Mouse (Mus musculus): Measurements from ENCODE around the gene Pnmal1.
"Not testable (repeated sequence)": the region's sequence is repeated elsewhere in the genome, so short reads cannot be mapped to it uniquely, and the experiment has no call there.

Pnmal1 gene

GRCm38 (mm10) chr7:16950861-16951635 is 8.4 kb upstream of the Pnmal1 start:
- peak; percentile 58 for DNase-seq (ENCODE audit: low spot score)

DNA sequence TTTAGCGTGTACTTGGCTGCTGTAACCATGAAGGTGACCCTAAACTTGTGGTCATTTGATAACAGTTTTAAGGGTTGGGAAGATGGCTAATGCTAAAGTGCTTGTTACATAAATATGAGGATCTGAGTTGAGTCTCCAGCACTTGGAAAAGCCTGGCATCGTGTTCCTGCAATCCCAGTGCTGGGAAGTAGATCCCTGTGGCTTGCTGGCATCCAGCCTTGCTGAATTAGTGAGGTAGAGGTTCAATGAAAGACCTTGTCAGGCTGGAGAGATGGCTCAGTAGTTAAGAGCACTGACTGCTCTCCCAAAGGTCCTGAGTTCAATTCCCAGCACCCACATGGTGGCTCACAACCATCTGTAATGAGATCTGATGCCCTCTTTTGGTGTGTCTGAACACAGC is 5.7 kb upstream of the Pnmal1 start:
- not testable (repeated sequence) for DNase-seq (ENCODE audit: low spot score)

DNA sequence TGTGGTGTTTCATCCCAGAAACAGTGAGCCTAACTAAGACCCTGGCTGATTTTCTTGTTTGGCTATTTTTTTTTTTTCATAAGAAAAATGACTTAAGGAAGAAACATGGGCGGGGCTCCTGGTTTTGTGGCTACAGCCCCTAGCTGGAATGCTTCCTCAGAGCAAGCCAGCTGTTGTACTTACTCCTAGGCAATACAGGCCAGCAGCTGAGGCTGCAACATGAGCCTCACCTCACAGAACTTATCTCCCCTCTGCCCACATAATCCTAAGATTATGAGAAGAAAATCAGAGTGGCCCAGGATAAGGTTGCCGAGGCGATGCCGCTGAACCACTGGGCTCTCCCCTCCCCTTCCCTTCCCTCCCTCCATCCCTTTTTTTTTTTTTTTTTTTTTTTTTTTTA is 3.8 kb upstream of the Pnmal1 start:
- DNase-seq (ENCODE audit: low spot score): no peak

- no peak for DNase-seq (ENCODE audit: low spot score)
Observed at GRCm38 (mm10) chr7:16956410-16957265, 2.8 kb upstream of the Pnmal1 start.

DNA sequence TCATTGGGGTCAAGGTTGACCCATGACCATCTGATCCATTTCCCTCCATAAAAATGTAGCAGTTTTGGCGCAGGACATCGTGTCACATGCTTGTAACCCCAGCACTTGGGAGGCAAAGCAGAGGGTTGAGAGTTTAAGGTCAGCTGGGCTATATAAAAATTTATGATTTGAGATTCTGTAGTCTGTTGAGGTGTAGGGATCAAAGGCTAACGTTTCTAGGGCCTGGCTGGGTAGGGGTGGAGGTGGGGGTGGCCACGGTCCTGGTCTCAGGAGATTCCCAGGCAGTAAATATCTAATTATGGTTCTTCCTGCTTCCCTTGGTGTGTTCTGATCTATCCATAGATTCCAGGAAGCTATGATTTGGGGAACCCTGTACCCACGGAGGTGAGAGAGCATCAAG is 2.2 kb downstream of the Pnmal1 start:
- DNase-seq (ENCODE audit: low spot score): no peak

GRCm38 (mm10) chr7:16968414-16968813 is 8.9 kb downstream of the Pnmal1 start:
- no peak for DNase-seq (ENCODE audit: low spot score)

DNA sequence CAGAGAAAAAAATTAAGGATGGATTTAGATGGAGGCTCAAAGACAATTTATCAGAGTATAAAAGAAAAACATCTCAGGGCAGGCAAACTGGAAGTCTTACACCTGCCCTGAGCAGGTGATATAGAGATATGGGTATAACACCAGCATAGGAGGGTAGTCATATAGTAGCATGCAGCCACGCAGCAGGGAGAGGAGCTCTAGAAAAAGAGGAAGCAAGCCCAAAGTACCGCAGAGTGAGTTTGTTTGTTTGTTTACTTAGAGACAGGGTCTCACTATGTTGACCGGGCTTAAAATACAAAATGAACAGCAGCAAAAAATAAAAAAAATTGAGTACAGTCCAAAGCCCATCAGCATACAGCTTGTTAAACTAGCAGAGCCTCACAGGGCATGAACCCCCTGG is 11.7 kb downstream of the Pnmal1 start:
- no peak for DNase-seq (ENCODE audit: low spot score)

- no peak for DNase-seq (ENCODE audit: low spot score)
Observed at GRCm38 (mm10) chr7:16974018-16974417, 14.5 kb downstream of the Pnmal1 start.

- DNase-seq (ENCODE audit: low spot score): no peak
Observed at GRCm38 (mm10) chr7:16976298-16976697, 16.8 kb downstream of the Pnmal1 start.

- no peak for DNase-seq (ENCODE audit: low spot score)
Observed at GRCm38 (mm10) chr7:16978173-16978572, 18.7 kb downstream of the Pnmal1 start.

- DNase-seq (ENCODE audit: low spot score): no peak
Observed at GRCm38 (mm10) chr7:16978593-16978992, 19.1 kb downstream of the Pnmal1 start.

GRCm38 (mm10) chr7:16980348-16980747 is 20.9 kb downstream of the Pnmal1 start:
- DNase-seq (ENCODE audit: low spot score): no peak

DNA sequence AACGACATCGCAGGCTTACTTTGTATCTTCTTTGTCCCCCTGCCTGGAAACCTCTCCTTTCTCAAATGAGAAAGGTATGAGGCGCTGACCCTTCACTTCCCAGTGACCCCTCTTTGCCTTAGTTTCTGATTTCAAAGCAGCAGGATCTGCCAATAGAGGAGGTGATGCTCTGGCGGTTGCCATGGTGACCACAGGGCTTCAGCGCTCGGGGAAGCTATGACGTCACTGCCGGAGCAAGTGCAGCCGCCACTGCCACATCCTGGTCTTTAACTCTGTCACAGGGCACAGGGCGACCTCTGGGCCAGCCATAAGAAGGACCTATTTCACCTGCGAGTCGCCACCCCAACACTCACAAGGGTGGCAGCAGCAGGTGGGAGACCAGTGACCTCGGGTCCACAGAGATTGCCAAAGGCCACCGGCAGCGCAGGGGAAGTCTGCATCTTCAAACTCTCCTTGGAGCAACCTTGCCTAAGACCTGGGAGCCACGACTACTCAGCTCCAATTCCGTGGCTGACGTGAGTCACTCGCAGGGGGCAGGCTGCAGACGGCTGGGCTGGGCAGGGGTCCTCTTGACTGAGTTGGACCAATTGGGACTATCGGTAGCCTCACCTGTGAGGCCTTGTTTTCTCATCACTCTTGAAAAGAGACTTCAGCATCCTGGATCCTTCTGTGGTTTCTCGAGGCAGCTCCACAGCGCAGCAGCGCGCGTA is 23.5 kb downstream of the Pnmal1 start, which contains the start of gene Gm42372:
Gene Gm42372 (plus strand): TSS at position 228 of the 710 bp plus-strand sequence.
- DNase-seq (ENCODE audit: low spot score): peak; percentile 31

DNA sequence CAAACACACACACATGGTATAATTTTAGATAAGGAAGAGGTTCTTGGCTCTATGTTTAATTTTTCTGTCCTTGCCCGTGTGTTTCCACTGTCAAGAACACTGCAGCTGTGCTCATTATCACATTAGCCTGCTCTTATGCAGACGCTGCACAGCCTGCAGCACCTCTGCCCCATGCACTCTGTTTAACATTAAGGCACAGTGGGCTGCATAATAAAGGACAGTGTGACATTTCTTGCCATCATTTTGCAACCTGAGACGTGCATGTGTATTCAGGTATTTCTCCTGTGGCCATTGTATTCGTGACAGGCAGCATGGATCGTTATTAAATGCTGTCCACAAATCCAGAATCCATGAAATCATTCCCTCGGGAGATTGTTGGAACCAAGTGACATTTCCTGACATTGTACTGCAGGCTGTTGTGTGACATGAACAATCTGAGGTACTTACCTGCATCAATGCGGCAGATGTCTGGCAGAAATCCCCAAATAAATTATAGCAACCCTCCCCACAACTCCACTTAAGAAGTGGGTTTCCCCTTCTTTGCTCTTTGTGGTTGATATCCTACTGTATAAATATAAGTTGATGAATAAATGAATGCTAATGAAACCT is 28.2 kb downstream of the Pnmal1 start:
- DNase-seq (ENCODE audit: low spot score): no peak

DNA sequence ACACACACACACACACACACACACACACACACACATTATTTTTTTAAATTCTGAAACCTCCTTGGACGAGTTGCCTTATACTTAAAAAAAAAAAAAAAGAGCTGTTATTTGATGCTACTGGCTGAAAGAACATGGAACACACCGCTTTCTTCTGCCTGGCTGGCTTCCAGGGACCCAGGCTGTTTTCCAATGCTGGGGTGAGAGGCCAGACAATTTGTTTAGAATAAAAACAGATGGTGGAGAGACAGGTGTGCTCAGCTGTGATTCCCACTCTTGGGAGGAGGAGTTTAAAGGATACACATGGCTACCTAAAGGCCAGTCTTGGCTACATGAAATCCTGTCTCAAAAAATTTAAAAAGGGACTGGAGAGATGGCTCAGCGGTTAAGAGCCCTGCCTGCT is 28.9 kb downstream of the Pnmal1 start:
- no peak for DNase-seq (ENCODE audit: low spot score)

DNA sequence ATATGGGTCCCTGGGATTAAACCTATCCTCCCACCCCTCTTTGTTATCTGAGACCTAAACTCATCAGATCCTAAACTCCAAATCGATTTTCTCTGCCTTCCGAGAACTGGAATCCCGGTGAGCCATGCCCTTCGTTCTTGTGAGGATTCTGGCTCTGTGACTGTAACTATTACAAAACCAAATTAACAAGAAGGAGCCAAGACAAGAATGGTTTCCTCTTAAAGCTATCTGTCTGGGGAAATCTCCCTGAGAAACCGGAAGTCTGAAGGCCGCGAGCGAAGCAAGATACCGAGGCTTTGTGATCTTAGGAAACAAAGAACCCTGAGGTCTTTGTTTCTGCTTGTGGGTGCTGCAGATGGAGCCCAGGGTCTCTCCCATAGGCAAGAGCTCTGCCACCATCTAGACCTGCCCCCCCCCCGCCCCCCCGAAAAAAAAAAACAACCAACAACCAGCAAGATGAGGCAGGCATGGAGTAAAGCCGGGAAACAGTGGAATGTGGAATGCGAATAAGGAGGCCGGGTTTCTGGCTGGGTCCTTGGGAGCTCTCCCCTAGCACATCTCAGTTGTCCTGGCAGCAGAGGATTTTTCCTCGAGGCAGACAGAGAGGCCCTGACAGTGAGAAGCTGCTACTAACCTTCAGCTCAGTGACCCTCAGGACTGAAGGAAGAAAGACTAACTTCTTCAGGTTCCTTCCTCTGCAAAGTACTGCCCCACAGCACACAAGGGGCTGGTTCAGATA is 30.7 kb downstream of the Pnmal1 start:
- DNase-seq (ENCODE audit: low spot score): no peak

GRCm38 (mm10) chr7:16991681-16992450 is 32.4 kb downstream of the Pnmal1 start:
- DNase-seq (ENCODE audit: low spot score): no peak

GRCm38 (mm10) chr7:16992451-16992807 is 33.0 kb downstream of the Pnmal1 start, which contains the start of gene Ccdc8:
Gene Ccdc8, plus strand, starts transcription at chr7:16992708.
- DNase-seq (ENCODE audit: low spot score): no peak

DNA sequence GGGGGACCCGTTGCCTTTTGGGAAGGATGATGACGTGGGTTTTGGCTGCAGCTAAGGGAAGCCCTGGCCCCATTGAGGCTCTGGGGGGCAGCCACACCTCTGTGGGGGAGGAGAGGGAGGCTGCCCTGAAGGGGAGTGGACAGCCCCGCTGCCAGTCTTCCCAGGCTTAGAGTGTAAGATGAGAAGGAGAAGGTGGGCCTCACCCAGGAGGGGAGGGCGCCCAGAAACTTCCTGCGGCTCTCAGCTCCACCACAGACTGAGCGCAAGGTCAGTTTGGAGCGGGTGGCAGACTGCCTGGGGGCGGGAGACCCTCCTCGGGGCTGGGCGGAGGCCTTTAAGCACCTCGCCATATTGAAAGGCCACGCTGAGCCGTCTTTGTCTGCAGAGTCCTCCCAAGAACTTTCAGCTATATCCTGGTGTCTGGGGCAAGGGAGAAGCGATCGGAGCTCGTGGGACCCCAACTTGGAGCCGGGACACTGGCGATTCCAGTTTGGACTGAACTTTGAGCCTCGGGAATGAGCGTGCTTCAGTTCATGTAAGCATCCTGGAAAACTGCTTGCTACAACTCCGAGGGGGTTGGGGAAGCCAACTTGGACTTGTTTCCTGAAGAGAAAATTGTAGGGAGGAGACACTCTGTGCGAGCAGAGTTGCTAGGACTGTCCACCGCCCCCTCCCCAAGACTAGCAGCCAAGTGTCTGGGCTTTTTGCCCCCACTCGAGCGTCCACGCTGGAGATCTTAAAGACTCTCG is 34.3 kb downstream of the Pnmal1 start:
- DNase-seq (ENCODE audit: low spot score): no peak

DNA sequence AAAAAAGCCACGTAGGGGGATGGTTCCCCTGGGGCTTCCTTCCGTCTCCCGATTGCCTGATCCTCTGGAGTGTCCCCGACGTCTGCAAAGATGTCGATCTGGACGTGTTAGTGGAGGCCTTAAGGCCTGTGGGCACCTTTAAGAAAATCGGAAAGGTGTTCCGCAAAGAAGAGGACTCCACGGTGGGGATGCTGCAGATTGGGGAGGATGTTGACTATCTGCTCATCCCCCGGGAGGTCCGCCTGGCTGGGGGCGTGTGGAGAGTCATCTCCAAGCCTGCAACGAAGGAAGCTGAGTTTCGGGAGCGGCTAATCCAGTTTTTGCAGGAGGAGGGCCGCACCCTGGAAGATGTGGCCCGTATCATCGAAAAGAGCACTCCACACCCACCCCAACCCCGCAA is 34.9 kb downstream of the Pnmal1 start:
- DNase-seq (ENCODE audit: low spot score): no peak
